Mouse (Mus musculus): Measurements from ENCODE around the gene Poc1b. TPM values are rescaled to one million over a fixed set of nuclear protein-coding genes. Genes with fewer than 3 reads are reported as not detected.

Gene Poc1b
- total RNA-seq, 2 experiments from 2014 or later, result 9.3 to 10.1 TPM

- DNase-seq (ENCODE audit: low spot score in 2 of 2), result no peak
These were observed 117.4 kb downstream of the Poc1b start for GRCm38 (mm10) chr10:99224218-99224617.

GRCm38 (mm10) chr10:99226782-99227181, 119.9 kb downstream of the Poc1b start:
- DNase-seq (ENCODE audit: low spot score in 2 of 2), result no peak

- peak in 1 of 2 experiments; percentile 14 for DNase-seq (ENCODE audit: low spot score in 2 of 2)
These were observed 121.4 kb downstream of the Poc1b start for GRCm38 (mm10) chr10:99227968-99228864.

- no peak for DNase-seq (ENCODE audit: low spot score in 2 of 2)
These were observed 122.3 kb downstream of the Poc1b start for GRCm38 (mm10) chr10:99229031-99229684.

GRCm38 (mm10) chr10:99232518-99233227, 125.8 kb downstream of the Poc1b start:
- no peak for DNase-seq (ENCODE audit: low spot score in 2 of 2)

- DNase-seq (ENCODE audit: low spot score in 2 of 2), result no peak
These were observed 127.5 kb downstream of the Poc1b start for GRCm38 (mm10) chr10:99234336-99234735.

GRCm38 (mm10) chr10:99235081-99235480, 128.2 kb downstream of the Poc1b start:
- no peak for DNase-seq (ENCODE audit: low spot score in 2 of 2)

GRCm38 (mm10) chr10:99237205-99237832, 130.5 kb downstream of the Poc1b start:
- no peak for DNase-seq (ENCODE audit: low spot score in 2 of 2)

GRCm38 (mm10) chr10:99238537-99238936, 131.7 kb downstream of the Poc1b start:
- DNase-seq (ENCODE audit: low spot score in 2 of 2), result no peak

- DNase-seq (ENCODE audit: low spot score in 2 of 2), result no peak
These were observed 134.5 kb downstream of the Poc1b start for GRCm38 (mm10) chr10:99241284-99241828.

GRCm38 (mm10) chr10:99241829-99242711, 135.2 kb downstream of the Poc1b start:
- peak in 1 of 2 experiments; percentile 33 for DNase-seq (ENCODE audit: low spot score in 2 of 2)

- no peak for DNase-seq (ENCODE audit: low spot score in 2 of 2)
These were observed 135.9 kb downstream of the Poc1b start for GRCm38 (mm10) chr10:99242721-99243120.

- DNase-seq (ENCODE audit: low spot score in 2 of 2), result no peak
These were observed 137.2 kb downstream of the Poc1b start for GRCm38 (mm10) chr10:99243907-99244489.

GRCm38 (mm10) chr10:99244655-99245260, 137.9 kb downstream of the Poc1b start:
- DNase-seq (ENCODE audit: low spot score in 2 of 2), result no peak

GRCm38 (mm10) chr10:99246797-99247508, 140.1 kb downstream of the Poc1b start:
- DNase-seq (ENCODE audit: low spot score in 2 of 2), result no peak

All from layer of hippocampus, postnatal 10 days (tissue).